In genomic region chr1:72225054-72225718, GRCm38 (mm10) we compare ENCODE assay signal across 8 mouse cellular contexts. TPM values are rescaled to one million over a fixed set of nuclear protein-coding genes. Genes with fewer than 3 reads are reported as not detected.
A peak's percentile ranks its signal among the peaks of the same experiment; 100 is the strongest.
DNase-seq lines count a peak whose midpoint lies in the region; ATAC-seq and TF ChIP-seq lines count a peak whose summit lies in the region.

No protein-coding gene starts in this region.

- no peak for TF ChIP-seq CTCF in C2C12 (IDR thresholded peaks at IDR 0.05; ENCODE audit: control insufficient read depth, insufficient read depth, insufficient read length)
- TF ChIP-seq CTCF in embryonic fibroblast, embryonic 13.5 days (IDR thresholded peaks at IDR 0.05; ENCODE audit: borderline replicate concordance, insufficient read depth, low read length): no peak

- no peak overlapping the region for H3K27ac ChIP-seq in embryonic fibroblast, embryonic 13.5 days (ENCODE audit: insufficient read depth, low read length)
- H3K27ac ChIP-seq in liver, embryonic 11.5 days (ENCODE audit: low read depth, low read length): no peak overlapping the region

- no peak for ATAC-seq in liver, embryonic 11.5 days (replicated peaks; ENCODE audit: low FRiP score)

- peak overlapping the region; percentile 83 for H3K4me2 ChIP-seq in liver, embryonic 11.5 days

- H3K9ac ChIP-seq in liver, embryonic 11.5 days (ENCODE audit: low read depth, low read length): peak overlapping the region; percentile 55; the same call in 1 of the 2 replicates

- no peaks in the 10 kb centered on the region for H3K79me2 ChIP-seq in C2C12 (ENCODE audit: control insufficient read depth, insufficient read depth)

- no peak overlapping the region for H3ac ChIP-seq in C2C12 (ENCODE audit: control insufficient read depth, insufficient read length, low read depth)

- WGBS in liver, embryonic 11.5 days: 9% methylated on average over 13 of the region's 13 CpGs

- peak; percentile 91 for DNase-seq in heart, adult 11 months
- DNase-seq in heart, adult 8-10 months (ENCODE audit: low spot score): no peak
- no peak for DNase-seq in liver, embryonic 11.5 days (ENCODE audit: low spot score)
- DNase-seq in frontal cortex, postnatal 36 days (ENCODE audit: low spot score in 2 of 2): no peak
- DNase-seq in spleen, postnatal 36 days (ENCODE audit: low spot score in 2 of 2): no peak
- no peak for DNase-seq in gastrocnemius, adult 8-10 months (ENCODE audit: low spot score in 2 of 2)

- H3K9me3 ChIP-seq in liver, embryonic 11.5 days (ENCODE audit: control insufficient read depth, low read length): no peaks in the 10 kb centered on the region

- H3K27me3 ChIP-seq in C2C12 (ENCODE audit: control insufficient read depth, insufficient read depth, insufficient read length): no peaks in the 10 kb centered on the region
- H3K27me3 ChIP-seq in liver, embryonic 11.5 days (replicated peaks; ENCODE audit: control insufficient read depth, insufficient read depth, low read length): peaks cover 24% of the 10 kb centered on the region

- TF ChIP-seq POLR2A in embryonic fibroblast, embryonic 13.5 days (IDR thresholded peaks at IDR 0.05; ENCODE audit: low read depth, low read length): no peak

- H3K4me3 ChIP-seq in C2C12 (ENCODE audit: insufficient read depth, poor library complexity, severe bottlenecking): peak overlapping the region; percentile 15
- H3K4me3 ChIP-seq in embryonic fibroblast, embryonic 13.5 days (ENCODE audit: insufficient read depth, low read length): peak overlapping the region; percentile 35; the same call in 1 of the 2 replicates
- H3K4me3 ChIP-seq in liver, embryonic 11.5 days (ENCODE audit: low read depth, low read length): peak overlapping the region; percentile 49

- H3K36me3 ChIP-seq in C2C12 (ENCODE audit: control insufficient read depth, insufficient read depth): no peaks in the 10 kb centered on the region
- H3K36me3 ChIP-seq in liver, embryonic 11.5 days (ENCODE audit: control insufficient read depth, insufficient read depth, low read length): no peaks in the 10 kb centered on the region

- no peaks in the 10 kb centered on the region for H3K79me3 ChIP-seq in C2C12 (ENCODE audit: low read depth)

- H3K4me1 ChIP-seq in embryonic fibroblast, embryonic 13.5 days (ENCODE audit: control insufficient read depth, insufficient read depth, low read length): 0 out of 2 replicates have a peak, but pooled peaks cover 3% of the 10 kb centered on the region
- H3K4me1 ChIP-seq in liver, embryonic 11.5 days (replicated peaks; ENCODE audit: control insufficient read depth, insufficient read depth, low read length): no peaks in the 10 kb centered on the region; the same call in 1 of the 2 replicates

TF ChIP-seq in C2C12, 6 proteins besides CTCF, POLR2A, EP300 and RAD21:
- TF ChIP-seq USF1 (IDR thresholded peaks at IDR 0.05; ENCODE audit: low read depth) (no peak), MYOD1 (IDR thresholded peaks at IDR 0.05; ENCODE audit: control insufficient read depth, insufficient read length, low read depth) (no peak), CEBPB (IDR thresholded peaks at IDR 0.05; ENCODE audit: low read depth) (no peak), MYOG (IDR thresholded peaks at IDR 0.05; ENCODE audit: control insufficient read depth, extremely low read depth, insufficient read length) (no peak), MAX (IDR thresholded peaks at IDR 0.05) (no peak), FOSL1 (IDR thresholded peaks at IDR 0.05; ENCODE audit: insufficient read depth, low read length, poor library complexity, severe bottlenecking) (no peak)

RNA-seq across cellular contexts. Expression of gene Mreg, which starts 13.1 kb away (rescaled TPM):
- total RNA-seq in heart, adult 8-10 months (2022): 10 to 100 TPM; 33.3 to 40.4 (median 37.5) TPM
- polyA plus RNA-seq in C2C12 (2012; fragmentation: generic; extraction: Trizol): 1.6 TPM
- 0.67 and 0.85 TPM in 2 replicates for polyA plus RNA-seq in embryonic fibroblast, embryonic 13.5 days (2011; ENCODE audit: insufficient read length, low read depth, missing spikeins)
- polyA plus RNA-seq in liver, embryonic 11.5 days (2014; fragmentation: Nextera tagmentation; extraction: Ambion mirVana): 6.8 and 7.1 TPM in 2 replicates
- total RNA-seq in gastrocnemius, adult 8-10 months (2022): 10 to 100 TPM; 35.8 to 50.4 (median 44.8) TPM

RNA-seq across cellular contexts. Expression of gene Pecr, which starts 58.9 kb away (rescaled TPM):
- 10 to 100 TPM in 3 of 4 experiments, 1 to 10 TPM in 1; 9.5 to 12.4 (median 12.2) TPM for total RNA-seq in heart, adult 8-10 months (2022)
- polyA plus RNA-seq in C2C12 (2012; fragmentation: generic; extraction: Trizol): 16.8 TPM
- polyA plus RNA-seq in embryonic fibroblast, embryonic 13.5 days (2011; ENCODE audit: insufficient read length, low read depth, missing spikeins): 16.4 and 17.9 TPM in 2 replicates
- polyA plus RNA-seq in liver, embryonic 11.5 days (2014; fragmentation: Nextera tagmentation; extraction: Ambion mirVana): 40.2 and 43.2 TPM in 2 replicates
- 10 to 100 TPM; 14.3 to 17.5 (median 15.7) TPM for total RNA-seq in gastrocnemius, adult 8-10 months (2022)

RNA-seq across cellular contexts. Expression of gene Tmem169, which starts 59.0 kb away (rescaled TPM):
- not detected for total RNA-seq in heart, adult 8-10 months (2022)
- 0.22 TPM for polyA plus RNA-seq in C2C12 (2012; fragmentation: generic; extraction: Trizol)
- polyA plus RNA-seq in embryonic fibroblast, embryonic 13.5 days (2011; ENCODE audit: insufficient read length, low read depth, missing spikeins): 0.33 and 0.47 TPM in 2 replicates
- polyA plus RNA-seq in liver, embryonic 11.5 days (2014; fragmentation: Nextera tagmentation; extraction: Ambion mirVana): 0.77 and 0.90 TPM in 2 replicates
- not detected for total RNA-seq in gastrocnemius, adult 8-10 months (2022)
